Mouse (Mus musculus): ENCODE results near the gene Slc15a4. TPM values are rescaled to one million over a fixed set of nuclear protein-coding genes. Genes with fewer than 3 reads are reported as not detected.

The Slc15a4 gene
- total RNA-seq, 2 experiments from 2014 or later: 23.8 to 25.3 TPM

DNA sequence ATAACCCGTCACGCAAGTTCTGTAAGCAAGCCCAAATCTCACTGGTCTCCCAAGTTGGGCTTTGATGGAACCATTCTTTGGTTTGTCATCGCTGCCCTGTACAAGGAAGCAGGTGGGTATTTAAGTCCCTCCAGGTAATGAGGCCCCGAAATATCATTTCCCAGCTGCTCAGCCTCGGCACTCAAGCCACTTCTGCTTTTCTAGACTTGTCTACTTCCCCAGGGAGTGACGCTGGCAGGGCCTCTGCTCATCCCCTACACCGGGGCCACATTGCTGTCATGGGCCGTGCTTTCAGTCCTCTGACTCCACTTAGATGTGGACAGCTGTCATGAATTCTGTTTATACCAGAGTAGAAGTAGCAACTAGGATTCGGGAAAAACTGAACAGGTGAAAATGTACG lies 11.6 kb downstream of the Slc15a4 start:
- DNase-seq: no peak

GRCm38 (mm10) chr5:127620371-127620770 lies 12.3 kb downstream of the Slc15a4 start:
- no peak for DNase-seq

GRCm38 (mm10) chr5:127618834-127619233 lies 13.9 kb downstream of the Slc15a4 start:
- no peak for DNase-seq

DNA sequence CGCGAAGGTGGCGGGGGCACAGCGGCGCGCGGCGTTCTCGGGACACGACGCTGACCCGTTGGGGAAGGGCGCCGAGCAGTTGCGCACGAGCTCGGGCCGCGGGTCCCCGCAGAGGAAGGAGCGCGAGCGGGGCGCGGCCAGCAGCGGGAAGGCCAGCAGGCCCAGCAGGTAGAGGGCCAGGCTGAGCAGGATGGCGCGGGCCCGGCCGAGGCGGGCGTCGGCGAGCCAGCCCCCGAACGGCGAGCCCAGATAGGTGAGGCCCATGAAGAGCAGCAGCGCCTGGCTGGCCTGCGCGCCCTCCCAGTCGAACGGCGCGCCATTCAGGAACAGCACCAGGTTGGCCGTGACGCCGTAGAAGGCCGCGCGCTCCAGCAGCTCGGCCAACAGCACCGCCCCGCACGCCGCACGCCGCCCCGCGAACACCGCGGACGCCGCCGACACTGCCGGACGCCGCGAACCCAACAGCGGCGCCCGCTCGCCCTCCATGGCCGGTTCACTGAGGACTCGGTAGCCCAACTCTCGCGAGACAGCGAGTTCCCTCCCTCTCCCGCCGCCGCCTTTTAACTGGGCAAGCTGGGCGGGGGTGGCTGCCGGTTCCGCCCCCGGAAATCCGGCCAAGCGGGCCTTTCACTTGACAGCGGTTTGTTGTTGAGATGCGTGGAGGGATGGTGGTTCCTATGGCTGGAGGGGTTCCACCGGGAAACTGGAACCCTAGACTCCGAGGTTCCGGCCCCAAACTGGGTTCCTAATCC lies 15.6 kb downstream of the Slc15a4 start:
- peak; percentile 99 for DNase-seq

GRCm38 (mm10) chr5:127616151-127616550 lies 16.5 kb downstream of the Slc15a4 start:
- no peak for DNase-seq

DNA sequence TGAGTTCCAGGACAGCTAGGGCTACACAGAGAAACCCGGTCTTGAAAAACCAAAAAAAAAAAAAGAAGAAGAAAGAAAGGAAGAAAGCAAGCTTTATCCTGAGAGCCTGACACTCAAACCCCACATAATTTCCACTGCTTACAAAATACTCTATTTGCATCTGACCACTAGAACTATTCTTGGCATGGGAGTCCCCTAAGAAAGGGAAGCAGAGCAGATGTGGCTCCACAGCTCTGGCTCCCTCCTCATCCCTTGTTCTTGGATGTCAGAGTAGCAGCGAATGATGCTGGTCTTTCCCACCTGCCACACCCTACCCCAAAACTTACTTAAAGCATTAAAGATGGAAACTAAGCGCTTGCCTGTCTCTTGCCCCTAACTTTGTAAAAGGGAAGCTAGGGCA lies 17.2 kb downstream of the Slc15a4 start:
- DNase-seq: no peak

- no peak for DNase-seq
Observed at GRCm38 (mm10) chr5:127612397-127612796, 20.3 kb downstream of the Slc15a4 start.

DNA sequence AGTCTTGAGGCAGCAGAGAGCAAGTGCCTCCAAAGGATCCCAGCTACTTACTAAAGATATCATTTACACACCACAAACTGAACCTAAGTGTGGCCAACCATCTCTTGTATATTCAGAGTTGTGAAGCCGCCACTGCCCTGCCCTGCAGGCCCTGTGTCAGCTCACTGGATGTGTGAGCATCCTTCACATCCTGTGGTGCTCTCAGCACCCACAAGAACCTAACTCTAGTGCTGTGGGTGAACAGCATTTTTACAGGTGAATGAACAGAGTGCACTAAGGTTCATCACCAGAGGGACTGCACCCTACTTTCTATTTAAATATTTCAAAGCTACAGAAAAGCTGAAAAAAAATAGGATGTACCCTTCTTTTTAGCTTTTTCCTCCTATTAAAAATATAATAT lies 20.8 kb downstream of the Slc15a4 start:
- DNase-seq: no peak

GRCm38 (mm10) chr5:127610787-127611509 lies 21.7 kb downstream of the Slc15a4 start:
- peak; percentile 56 to 65 for DNase-seq

DNA sequence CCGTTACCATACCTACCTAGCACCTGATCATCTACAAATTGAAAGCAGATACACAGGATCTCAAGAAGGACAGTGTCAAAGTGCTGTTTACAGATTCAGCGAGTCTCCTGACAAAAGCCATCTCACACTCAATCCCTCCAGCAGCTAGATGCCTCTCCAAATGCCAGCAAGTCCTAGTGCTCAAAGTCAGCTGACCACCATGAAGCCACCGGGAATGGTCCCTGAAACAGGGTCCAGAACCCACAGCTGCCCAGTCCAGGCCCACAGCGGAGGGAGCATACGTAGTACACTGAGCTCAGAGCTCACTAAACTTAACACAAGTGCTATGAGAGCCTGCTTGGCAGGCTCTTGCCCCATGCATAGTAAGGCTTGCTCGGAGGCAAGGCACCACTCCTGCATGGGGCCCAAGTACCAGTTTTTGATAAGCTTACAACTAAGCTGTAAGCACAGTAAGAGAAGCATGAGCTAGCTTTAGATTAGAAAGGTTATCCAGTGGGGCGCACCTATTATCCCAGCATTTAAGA lies 23.4 kb downstream of the Slc15a4 start:
- DNase-seq: no peak

- no peak for DNase-seq
Observed at GRCm38 (mm10) chr5:127607507-127607906, 25.2 kb downstream of the Slc15a4 start.

GRCm38 (mm10) chr5:127602996-127603395 lies 29.7 kb downstream of the Slc15a4 start:
- no peak for DNase-seq

DNA sequence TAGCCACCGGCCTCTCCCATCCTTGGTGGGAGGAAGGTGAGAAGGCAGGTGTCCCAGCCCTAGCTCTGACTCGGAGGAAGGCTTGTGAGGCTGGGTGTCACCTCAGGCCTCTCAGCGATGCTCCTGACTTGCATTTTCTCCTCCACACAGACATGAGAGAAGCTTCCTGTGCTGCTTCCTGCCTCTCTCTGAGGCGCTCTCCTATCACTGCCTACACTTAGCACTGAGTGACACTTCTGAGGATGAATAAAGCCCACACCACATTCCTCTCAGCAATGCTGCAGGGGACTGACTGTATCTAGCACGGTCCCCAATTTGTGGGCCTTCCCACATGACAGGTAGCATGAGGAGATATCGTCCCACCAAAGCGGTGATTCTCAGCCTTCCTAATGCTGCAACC lies 35.8 kb downstream of the Slc15a4 start:
- DNase-seq: no peak

DNA sequence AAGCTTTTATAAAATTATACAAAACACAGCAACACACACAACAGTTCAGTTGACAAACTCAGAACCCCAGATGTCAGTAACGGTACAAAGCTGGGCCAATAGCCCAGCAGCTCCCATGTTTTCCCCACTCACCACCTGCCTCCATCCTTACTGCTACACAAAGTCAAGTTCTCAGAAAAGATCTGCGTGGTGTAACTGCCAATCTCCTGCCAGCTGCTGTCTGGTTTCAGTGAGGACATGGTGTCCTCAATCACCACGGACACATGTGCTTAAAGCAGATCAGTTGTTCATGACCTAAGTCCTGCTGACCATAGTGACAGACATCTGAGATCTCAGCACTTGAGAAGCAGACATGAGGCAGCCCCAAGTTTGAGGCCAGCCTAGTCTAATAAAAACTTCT lies 37.0 kb downstream of the Slc15a4 start:
- DNase-seq: no peak

- DNase-seq: peak; percentile 29 to 34
Observed at GRCm38 (mm10) chr5:127592854-127593253, 39.8 kb downstream of the Slc15a4 start.

- no peak for DNase-seq
Observed at GRCm38 (mm10) chr5:127592406-127592805, 40.3 kb downstream of the Slc15a4 start.

DNA sequence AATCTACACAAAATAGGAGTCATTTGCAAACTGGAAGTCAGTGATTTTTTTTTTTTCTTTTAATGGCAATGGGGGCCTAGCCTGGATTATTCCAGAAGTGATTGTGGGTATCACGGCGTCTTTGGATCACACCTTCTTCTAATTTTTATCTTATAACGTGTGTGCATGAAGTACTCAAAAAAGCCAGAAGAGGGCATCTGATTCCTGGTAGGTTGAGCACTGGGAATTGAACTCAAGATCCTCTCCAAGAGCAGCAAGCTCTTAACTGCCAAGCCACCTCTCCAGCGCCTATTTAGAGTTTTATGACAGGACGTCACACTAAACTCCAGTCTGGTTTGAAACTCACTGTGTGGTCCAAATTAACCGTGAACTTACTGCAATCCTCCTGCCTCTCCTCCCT lies 44.8 kb downstream of the Slc15a4 start:
- DNase-seq: no peak

- DNase-seq: no peak
Observed at GRCm38 (mm10) chr5:127583658-127584057, 49.0 kb downstream of the Slc15a4 start.

DNA sequence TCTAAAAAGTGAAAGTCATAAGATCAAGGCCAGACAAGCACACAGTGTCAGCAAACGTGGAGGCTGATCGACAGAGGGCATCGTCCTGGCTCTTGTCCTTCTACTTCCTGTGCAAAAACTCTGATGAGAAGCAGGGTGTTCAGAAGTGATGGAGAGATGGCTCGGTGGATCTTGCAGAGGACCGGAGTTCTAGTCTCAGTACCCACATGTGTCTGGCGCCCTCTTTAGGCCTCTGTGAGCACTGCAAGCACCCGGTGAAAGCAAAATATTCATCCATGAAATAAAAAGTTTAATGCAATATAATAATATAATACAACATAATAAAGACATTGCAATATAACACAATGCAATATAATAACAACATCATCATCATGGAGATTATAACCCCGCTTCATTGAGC lies 55.3 kb downstream of the Slc15a4 start:
- DNase-seq: no peak

DNA sequence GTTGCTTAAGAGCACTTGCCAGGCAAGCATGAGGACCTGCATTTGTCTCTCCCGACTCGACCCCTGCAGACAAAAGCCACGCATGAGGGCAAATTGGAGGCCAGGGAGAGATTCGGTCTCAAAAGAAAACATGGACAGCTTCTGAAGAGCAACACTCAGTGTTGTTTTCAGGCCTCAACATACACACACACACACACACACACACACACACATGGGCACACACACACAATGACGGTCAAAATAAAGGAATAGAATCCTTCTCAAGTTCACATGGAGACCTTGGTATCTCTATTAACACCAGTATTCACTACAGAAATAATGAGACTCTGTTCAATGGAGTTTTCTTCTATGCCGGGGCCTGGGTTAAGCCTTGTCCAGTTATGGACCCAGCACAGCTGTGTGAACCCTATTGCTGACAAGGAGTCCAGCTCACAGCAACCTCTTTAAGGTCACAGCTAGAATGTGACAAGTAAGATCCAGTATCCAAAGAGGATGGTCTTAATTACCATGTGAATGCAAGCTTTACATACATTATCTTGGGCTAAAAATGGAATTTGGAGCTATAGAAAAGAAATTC lies 65.4 kb downstream of the Slc15a4 start:
- DNase-seq: no peak

GRCm38 (mm10) chr5:127561086-127561485 lies 71.6 kb downstream of the Slc15a4 start:
- no peak for DNase-seq

GRCm38 (mm10) chr5:127548136-127548535 lies 84.6 kb downstream of the Slc15a4 start:
- DNase-seq: no peak

GRCm38 (mm10) chr5:127546585-127546991 lies 86.1 kb downstream of the Slc15a4 start:
- DNase-seq: no peak
